Mouse (Mus musculus) bone marrow macrophage, adult 2 months (primary cell): ENCODE results near the gene Atcay. TPM values are rescaled to one million over a fixed set of nuclear protein-coding genes. Genes with fewer than 3 reads are reported as not detected.

Experiments used
- H3K27ac ChIP-seq: 2 replicates; pipeline ENCODE4 v1.5.1; 2012; ENCODE audit warnings: low read depth, low read length; ENCODE audit not compliant: insufficient read depth
- H3K4me1 ChIP-seq: 2 replicates; pipeline ENCODE4 v1.6.1; 2012; ENCODE audit warnings: low read length; ENCODE audit not compliant: control insufficient read depth, insufficient read depth
- H3K4me3 ChIP-seq: 2 replicates; pipeline ENCODE4 v1.5.1; 2012; ENCODE audit warnings: mild to moderate bottlenecking, low read length, moderate library complexity; ENCODE audit not compliant: insufficient read depth
- CTCF ChIP-seq: IDR thresholded peaks from 2 replicates; pipeline ENCODE4 v1.5.1; 2012; ENCODE audit warnings: low read depth, mild to moderate bottlenecking, low read length, moderate library complexity
- POLR2A ChIP-seq: IDR thresholded peaks from 2 replicates; pipeline ENCODE4 v1.6.1; 2012; ENCODE audit warnings: mild to moderate bottlenecking, low read depth, low read length, borderline replicate concordance
- polyA plus RNA-seq: library from polyadenylated mRNA; stranded (reverse); fragments of >200 nt; gene quantifications from 2 replicates; pipeline ENCODE4 v1.2.4, GENCODE M21; 2012; ENCODE audit not compliant: missing spikeins, insufficient read depth, insufficient read length

Gene Atcay
- polyA plus RNA-seq, 1 experiment: not detected

DNA sequence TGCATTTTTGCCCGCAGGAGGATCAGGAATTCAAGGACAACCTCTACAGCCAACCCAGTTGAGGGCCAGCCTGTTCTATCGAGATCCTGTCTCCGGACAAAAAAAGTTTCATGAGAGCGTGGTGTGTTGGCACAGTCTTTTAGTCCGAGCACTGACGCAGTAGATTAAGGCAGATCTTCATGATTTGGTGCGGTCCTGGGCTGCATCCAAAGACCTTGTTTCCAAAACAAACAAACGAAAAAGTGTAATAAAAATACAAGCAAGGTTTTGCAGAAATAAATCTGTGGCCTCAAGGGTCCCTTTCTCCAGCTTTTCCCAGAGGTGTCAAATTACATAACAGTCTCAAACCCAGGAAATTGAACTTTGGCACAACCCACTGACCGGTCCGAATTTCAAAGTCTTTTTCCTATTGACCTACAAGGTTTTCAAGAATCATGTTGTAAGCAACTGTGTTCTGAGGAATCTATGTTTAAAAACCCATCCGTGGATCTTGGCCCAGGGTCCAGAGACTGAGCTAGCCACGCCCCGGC lies 54.6 kb downstream of the Atcay start:
- H3K4me1 ChIP-seq: peaks cover 16% of the 10 kb centered on the region
- TF ChIP-seq CTCF (no peak), POLR2A (no peak)
- peak overlapping the region; percentile 27 for H3K27ac ChIP-seq
- peak overlapping the region; percentile 41 for H3K4me3 ChIP-seq

GRCm38 (mm10) chr10:81175345-81175701 lies 55.3 kb downstream of the Atcay start:
- Histone ChIP-seq H3K27ac (peak overlapping the region; percentile 34), H3K4me3 (peak overlapping the region; percentile 13), H3K4me1 (peaks cover 16% of the 10 kb centered on the region)

DNA sequence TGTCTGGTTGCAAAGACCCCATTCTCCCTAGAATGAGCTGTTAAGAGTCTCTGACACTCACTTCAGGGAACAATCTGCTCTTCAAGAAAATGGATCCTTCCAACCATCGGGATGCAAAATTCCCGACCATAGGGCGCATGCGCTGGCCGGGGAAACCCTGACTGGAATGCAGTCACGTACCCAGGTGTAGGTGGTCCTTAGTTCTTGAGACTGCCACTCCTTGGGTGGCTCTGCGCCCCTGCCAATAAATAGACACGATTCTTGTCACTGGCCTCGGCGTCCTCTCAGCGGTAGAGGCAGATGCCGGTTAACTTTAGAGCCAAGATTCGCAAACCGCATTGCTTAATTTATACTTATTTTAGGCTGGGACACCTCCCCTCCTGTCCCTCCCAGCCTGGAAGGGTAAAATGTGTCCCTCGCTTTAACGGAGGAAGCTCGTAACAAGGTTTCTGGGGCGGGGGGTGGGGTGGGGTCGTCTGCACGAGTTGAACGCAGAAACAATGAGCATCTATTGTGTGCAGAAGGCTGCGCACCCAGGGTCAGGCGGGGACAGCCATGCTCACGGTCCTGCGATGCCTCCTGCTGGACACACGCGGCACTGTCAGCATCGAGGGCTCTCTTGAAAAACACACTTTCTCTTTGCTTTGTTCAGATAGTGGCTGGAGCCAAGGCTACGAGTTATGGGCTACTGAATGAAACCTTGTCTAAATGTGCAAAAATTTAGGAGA lies 55.9 kb downstream of the Atcay start:
- peak overlapping the region; percentile 34 for H3K27ac ChIP-seq
- TF ChIP-seq CTCF: peak; percentile 50; the same call in 1 of the 2 replicates
- no peak for TF ChIP-seq POLR2A
- peaks cover 16% of the 10 kb centered on the region for H3K4me1 ChIP-seq
- H3K4me3 ChIP-seq: peak overlapping the region; percentile 13

GRCm38 (mm10) chr10:81173132-81173531 lies 57.5 kb downstream of the Atcay start:
- Histone ChIP-seq H3K4me3 (peak overlapping the region; percentile 40), H3K4me1 (peaks cover 15% of the 10 kb centered on the region), H3K27ac (peak overlapping the region; percentile 82)
- TF ChIP-seq POLR2A (no peak), CTCF (no peak)

GRCm38 (mm10) chr10:81169411-81169900 lies 61.2 kb downstream of the Atcay start:
- H3K4me1 ChIP-seq: peaks cover 10% of the 10 kb centered on the region; the same call in 1 of the 2 replicates
- H3K27ac ChIP-seq: peak overlapping the region; percentile 9; the same call in 1 of the 2 replicates
- H3K4me3 ChIP-seq: peak overlapping the region; percentile 85

DNA sequence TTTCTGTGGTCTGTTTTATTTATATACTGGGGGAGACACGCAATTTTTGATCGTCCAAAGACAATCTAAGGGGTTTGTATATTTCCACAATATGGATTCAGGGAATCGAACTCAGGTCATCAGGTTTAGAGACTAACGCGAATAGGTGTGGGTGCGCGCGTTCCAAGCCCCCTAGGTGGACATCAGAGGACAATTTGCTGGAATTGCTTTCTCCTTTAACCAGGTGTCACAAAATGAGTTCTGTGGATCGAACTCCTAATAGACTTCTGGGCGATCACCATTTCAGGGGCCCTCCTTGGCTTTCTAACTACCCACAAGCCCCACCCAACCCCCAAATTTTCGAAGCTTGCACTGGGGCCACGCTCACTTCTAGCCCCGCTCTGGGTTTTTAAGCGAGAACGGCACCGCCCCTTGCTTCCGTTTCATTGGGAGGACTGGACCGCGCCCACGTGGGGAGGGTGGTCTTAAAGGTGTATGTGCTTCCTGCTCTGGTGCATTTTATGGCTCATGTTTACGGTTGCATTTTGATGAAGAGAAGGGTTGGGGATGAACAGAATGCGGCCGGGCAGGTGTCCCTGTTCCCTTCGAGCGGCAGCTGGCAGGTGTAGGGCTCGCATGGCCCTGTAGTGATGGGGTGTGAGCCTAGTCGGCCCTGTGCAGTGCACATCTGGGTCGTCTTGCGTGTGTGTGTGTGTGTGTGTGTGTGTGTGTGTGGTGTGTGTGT lies 62.0 kb downstream of the Atcay start:
- TF ChIP-seq CTCF: no peak
- no peak; the same call in 1 of the 2 replicates for TF ChIP-seq POLR2A
- Histone ChIP-seq H3K4me1 (peaks cover 10% of the 10 kb centered on the region; the same call in 1 of the 2 replicates), H3K4me3 (peak overlapping the region; percentile 85)

GRCm38 (mm10) chr10:81168087-81168431 lies 62.6 kb downstream of the Atcay start:
- Histone ChIP-seq H3K27ac (peak overlapping the region; percentile 81), H3K4me3 (peak overlapping the region; percentile 85), H3K4me1 (peaks cover 10% of the 10 kb centered on the region; the same call in 1 of the 2 replicates)
- TF ChIP-seq CTCF (no peak), POLR2A (no peak)

More for the DNA sequence above, 62.0 kb downstream of the Atcay start:
- H3K27ac ChIP-seq: peak overlapping the region; percentile 81

GRCm38 (mm10) chr10:81167200-81168086 lies 63.2 kb downstream of the Atcay start, which contains the start of gene Pias4:
Pias4 (minus strand) TSS chr10:81167923.
- Histone ChIP-seq H3K4me1 (peaks cover 10% of the 10 kb centered on the region), H3K27ac (peak within 1 kb of the TSS; percentile 81), H3K4me3 (peak within 1 kb of the TSS; percentile 92)
- no peak for TF ChIP-seq CTCF
- TF ChIP-seq POLR2A: no peak

GRCm38 (mm10) chr10:81165118-81165517 lies 65.5 kb downstream of the Atcay start:
- Histone ChIP-seq H3K4me1 (peaks cover 19% of the 10 kb centered on the region), H3K4me3 (no peak overlapping the region), H3K27ac (no peak overlapping the region)
- TF ChIP-seq POLR2A (no peak), CTCF (no peak)

- no peak for TF ChIP-seq POLR2A
- no peak for TF ChIP-seq CTCF
- Histone ChIP-seq H3K4me1 (peaks cover 13% of the 10 kb centered on the region), H3K4me3 (no peak overlapping the region), H3K27ac (no peak overlapping the region)
Observed at GRCm38 (mm10) chr10:81162318-81162652, 68.3 kb downstream of the Atcay start.
